ENCODE assay signal across 21 mouse cellular contexts in genomic region chr2:118042380-118043055, GRCm38 (mm10).
DNase-seq lines count a peak whose midpoint lies in the region; ATAC-seq lines count a peak whose summit lies in the region.
"Had no signal": no experiment of that assay in that cellular context is flagged by ENCODE, and none has a peak within 500 bp of the region (broad histone marks: within the 10 kb centered on the region; RNA-seq: fewer than 3 reads in every experiment).

No protein-coding gene starts in this region.

- no peaks in the 10 kb centered on the region for H3K9me3 ChIP-seq in heart, embryonic 12.5 days (replicated peaks)
- no peaks in the 10 kb centered on the region for H3K9me3 ChIP-seq in intestine, embryonic 15.5 days
- H3K9me3 ChIP-seq: forebrain, embryonic 13.5 days; liver, embryonic 15.5 days; midbrain, embryonic 13.5 days had no signal

- H3K4me3 ChIP-seq in heart, embryonic 12.5 days, result no peak overlapping the region
- H3K4me3 ChIP-seq in intestine, embryonic 15.5 days (replicated peaks), result no peak overlapping the region
- H3K4me3 ChIP-seq: erythroblast, embryonic 14.5 days; forebrain, embryonic 13.5 days; liver, embryonic 15.5 days; midbrain, embryonic 13.5 days; neural tube, embryonic 13.5 days had no signal

- no peak overlapping the region for H3K9ac ChIP-seq in heart, embryonic 12.5 days
- H3K9ac ChIP-seq in intestine, embryonic 15.5 days, result no peak overlapping the region
- H3K9ac ChIP-seq: forebrain, embryonic 13.5 days; liver, embryonic 15.5 days; midbrain, embryonic 13.5 days; neural tube, embryonic 13.5 days had no signal

- no peak overlapping the region for H3K4me2 ChIP-seq in heart, embryonic 12.5 days
- H3K4me2 ChIP-seq in intestine, embryonic 15.5 days (replicated peaks), result no peak overlapping the region
- H3K4me2 ChIP-seq: forebrain, embryonic 13.5 days; liver, embryonic 15.5 days; midbrain, embryonic 13.5 days; neural tube, embryonic 13.5 days had no signal

- peaks cover 21% of the 10 kb centered on the region for H3K4me1 ChIP-seq in heart, embryonic 12.5 days (replicated peaks)
- H3K4me1 ChIP-seq in intestine, embryonic 15.5 days (replicated peaks), result peaks cover 8% of the 10 kb centered on the region
- H3K4me1 ChIP-seq: forebrain, embryonic 13.5 days; midbrain, embryonic 13.5 days had no signal

- no peaks in the 10 kb centered on the region for H3K36me3 ChIP-seq in heart, embryonic 12.5 days
- no peaks in the 10 kb centered on the region for H3K36me3 ChIP-seq in intestine, embryonic 15.5 days
- H3K36me3 ChIP-seq: liver, embryonic 15.5 days; midbrain, embryonic 13.5 days; neural tube, embryonic 13.5 days had no signal

- H3K27me3 ChIP-seq in heart, embryonic 12.5 days (replicated peaks), result no peaks in the 10 kb centered on the region
- no peaks in the 10 kb centered on the region for H3K27me3 ChIP-seq in intestine, embryonic 15.5 days (replicated peaks)
- H3K27me3 ChIP-seq: forebrain, embryonic 13.5 days; liver, embryonic 15.5 days; midbrain, embryonic 13.5 days; neural tube, embryonic 13.5 days; Patski had no signal

- 0 out of 2 replicates have a peak overlapping the region, but pooled peaks have one; percentile 13 for H3K27ac ChIP-seq in heart, embryonic 12.5 days (ENCODE audit: poor library complexity, severe bottlenecking)
- H3K27ac ChIP-seq in intestine, embryonic 15.5 days, result no peak overlapping the region
- H3K27ac ChIP-seq: forebrain, embryonic 13.5 days; hindbrain, postnatal 0 days; liver, embryonic 15.5 days; midbrain, embryonic 13.5 days; neural tube, embryonic 13.5 days had no signal

- intact Hi-C loops in heart, postnatal 36 days (cut with DNase I), result no loop called here

- DNase-seq in heart, postnatal 36 days, result no peak
- DNase-seq in kidney, adult 8-10 months, result peak; percentile 47 to 54
- no peak for DNase-seq in kidney, postnatal 10 days
- DNase-seq in kidney, postnatal 36 days, result peak; percentile 19 to 53
- no peak for DNase-seq in adrenal gland, postnatal 10 days
- no peak for DNase-seq in layer of hippocampus, postnatal 10 days (ENCODE audit: low spot score in 2 of 2)
- DNase-seq: adrenal gland, adult 8-10 months; cerebellum, adult 9-11 months; heart, postnatal 14 days; right cerebral cortex, adult 18-20 months; thymus, postnatal 36 days had no signal

- no peak for ATAC-seq in heart, embryonic 12.5 days (ENCODE audit: insufficient number of reproducible peaks, low FRiP score)
- ATAC-seq in intestine, embryonic 15.5 days, result peak; percentile 79
- ATAC-seq: CD4-positive, CD25-positive, alpha-beta regulatory T cell, adult 4 months; forebrain, embryonic 13.5 days; hindbrain, postnatal 0 days; midbrain, embryonic 13.5 days; Patski had no signal

- 70% methylated on average over 5 of the region's 5 CpGs for WGBS in heart, embryonic 12.5 days
- WGBS in intestine, embryonic 15.5 days, result 58% methylated on average over 5 of the region's 5 CpGs

Comparison
In these comparisons a context has a peak if more than half of its experiments do, and no peak if none do; other contexts are left out.
1. DNase-seq: peak in kidney, adult 8-10 months (2 of 2) and kidney, postnatal 36 days (2 of 2); none in heart, postnatal 36 days (0 of 2), kidney, postnatal 10 days (single experiment), adrenal gland, postnatal 10 days (single experiment) and layer of hippocampus, postnatal 10 days (0 of 2).